Mouse (Mus musculus): ENCODE data around the gene Zrsr2.

GRCm38 (mm10) chrX:163981500-163981899, 23.0 kb upstream of the Zrsr2 start:
- no peak for TF ChIP-seq CTCF (IDR thresholded peaks at IDR 0.05; ENCODE audit: borderline replicate concordance, control insufficient read depth, extremely low read depth, insufficient read depth, low read length, poor library complexity)
- no peak for TF ChIP-seq POLR2A (IDR thresholded peaks at IDR 0.05; ENCODE audit: control insufficient read depth, extremely low read depth, insufficient read depth, low read length, poor library complexity)

All from thymus, adult 2 months (tissue).